Mouse (Mus musculus): ENCODE measurements around the gene Tbccd1. TPM values are rescaled to one million over a fixed set of nuclear protein-coding genes. Genes with fewer than 3 reads are reported as not detected.

The Tbccd1 gene
- polyA plus RNA-seq, 1 experiment from 2014 or later: 36.0 TPM

DNA sequence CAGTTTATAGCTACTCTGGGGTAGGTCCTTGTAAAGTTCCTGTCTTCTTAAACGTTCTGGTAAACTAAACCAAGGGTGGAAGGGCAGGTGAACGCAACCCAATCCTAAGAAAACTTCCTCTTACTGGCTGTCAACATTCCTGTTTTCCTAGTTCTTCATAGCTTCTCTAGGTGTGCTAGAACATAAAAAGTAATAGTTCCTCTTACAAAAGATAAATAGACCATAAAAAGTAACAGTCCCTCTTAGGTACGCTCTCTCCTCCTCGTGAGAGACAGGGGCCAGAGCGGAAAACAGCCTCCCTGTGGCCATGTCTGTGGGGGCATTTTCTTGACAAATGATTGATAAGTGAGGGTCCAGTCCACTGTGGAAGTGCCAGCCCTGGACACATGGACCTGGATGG lies 12.6 kb downstream of the Tbccd1 start:
- Histone ChIP-seq H3K27ac (ENCODE audit: low read depth, low read length) (no peak overlapping the region), H3K9ac (ENCODE audit: low read depth, low read length) (peak overlapping the region; percentile 79)
- no peak; the same call in 1 of the 2 replicates for ATAC-seq (ENCODE audit: low FRiP score, low TSS enrichment)

DNA sequence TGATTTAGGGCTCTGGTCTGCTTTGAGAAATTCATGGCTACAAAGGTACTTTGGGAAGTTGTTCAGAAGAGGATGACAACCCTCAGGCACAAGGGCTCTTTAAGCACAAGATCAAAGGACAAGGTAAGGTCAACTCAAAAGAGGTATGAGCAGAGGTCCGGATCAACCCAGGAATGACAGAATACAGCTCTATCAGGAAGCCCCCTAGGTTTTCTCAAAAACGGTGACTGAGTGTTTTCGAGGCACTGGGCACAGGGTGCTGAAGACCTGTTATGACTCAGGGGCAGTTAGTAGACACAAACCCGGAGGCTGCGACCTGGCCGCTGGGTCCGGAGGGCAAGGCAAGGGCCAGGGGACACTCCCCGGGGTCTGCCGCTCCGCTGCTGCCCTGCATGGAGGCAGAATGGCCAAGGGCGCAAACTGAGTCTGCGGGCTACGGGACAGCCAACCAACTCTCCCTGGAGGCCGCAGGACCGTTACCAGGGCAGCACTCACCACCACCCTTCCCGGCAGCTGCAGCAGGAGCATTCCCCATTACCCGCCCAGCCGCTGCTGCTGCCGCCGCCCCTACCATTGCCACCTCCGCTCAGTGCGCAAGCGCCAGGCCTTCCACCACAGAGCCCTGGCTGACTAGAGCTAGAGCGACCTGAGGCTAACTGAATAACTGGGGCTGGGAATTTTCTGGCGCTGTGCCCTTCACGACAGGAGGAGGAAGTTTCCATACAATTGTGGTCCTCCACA lies 13.2 kb downstream of the Tbccd1 start:
- H3K9ac ChIP-seq (ENCODE audit: low read depth, low read length): peak overlapping the region; percentile 79
- H3K27ac ChIP-seq (ENCODE audit: low read depth, low read length): no peak overlapping the region
- ATAC-seq (ENCODE audit: low FRiP score, low TSS enrichment): peak; percentile 95
- no peaks in the 10 kb centered on the region for H3K27me3 ChIP-seq (ENCODE audit: control insufficient read depth, insufficient read depth, low read length)
- H3K4me3 ChIP-seq (ENCODE audit: low read length): peak overlapping the region; percentile 59
- WGBS: 2% methylated on average over 26 of the region's 26 CpGs
- 0 out of 2 replicates have a peak, but pooled peaks cover 5% of the 10 kb centered on the region for H3K4me1 ChIP-seq (ENCODE audit: control insufficient read depth, insufficient read depth, low read length)
- H3K4me2 ChIP-seq (replicated peaks; ENCODE audit: low read depth, low read length): peak overlapping the region; percentile 94
- H3K9me3 ChIP-seq (ENCODE audit: control insufficient read depth, low read length): no peaks in the 10 kb centered on the region
- H3K36me3 ChIP-seq (ENCODE audit: control insufficient read depth, insufficient read depth, low read length): peaks cover 8% of the 10 kb centered on the region; the same call in 1 of the 2 replicates

More for the DNA sequence above, 12.6 kb downstream of the Tbccd1 start:
- Histone ChIP-seq H3K4me2 (replicated peaks; ENCODE audit: low read depth, low read length) (peak overlapping the region; percentile 94), H3K27me3 (ENCODE audit: control insufficient read depth, insufficient read depth, low read length) (no peaks in the 10 kb centered on the region), H3K4me1 (ENCODE audit: control insufficient read depth, insufficient read depth, low read length) (0 out of 2 replicates have a peak, but pooled peaks cover 5% of the 10 kb centered on the region), H3K4me3 (ENCODE audit: low read length) (peak overlapping the region; percentile 59), H3K9me3 (ENCODE audit: control insufficient read depth, low read length) (no peaks in the 10 kb centered on the region), H3K36me3 (ENCODE audit: control insufficient read depth, insufficient read depth, low read length) (peaks cover 8% of the 10 kb centered on the region; the same call in 1 of the 2 replicates)
- 30% methylated on average over 5 of the region's 5 CpGs for WGBS

DNA sequence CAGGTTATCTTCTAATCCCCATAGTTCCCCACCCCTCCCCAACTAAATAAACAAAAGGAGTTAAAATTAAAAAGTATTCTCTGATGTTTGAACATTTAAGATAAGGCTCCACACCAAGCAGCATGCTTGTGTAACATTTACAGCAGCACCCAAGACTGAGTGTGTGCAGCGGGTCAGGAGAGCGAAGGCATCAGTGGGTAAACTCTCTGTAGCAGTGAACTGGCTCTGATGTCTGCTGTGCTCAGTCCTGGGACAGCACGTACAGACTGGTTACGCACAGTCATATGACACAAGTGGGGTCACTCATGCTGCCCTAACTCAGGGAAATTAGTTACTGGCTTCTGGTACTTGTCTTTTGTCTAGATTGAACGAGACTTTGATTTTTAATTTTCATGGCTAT lies 14.6 kb downstream of the Tbccd1 start:
- H3K4me2 ChIP-seq (replicated peaks; ENCODE audit: low read depth, low read length): no peak overlapping the region
- WGBS: 96% methylated on average over 5 of the region's 5 CpGs

DNA sequence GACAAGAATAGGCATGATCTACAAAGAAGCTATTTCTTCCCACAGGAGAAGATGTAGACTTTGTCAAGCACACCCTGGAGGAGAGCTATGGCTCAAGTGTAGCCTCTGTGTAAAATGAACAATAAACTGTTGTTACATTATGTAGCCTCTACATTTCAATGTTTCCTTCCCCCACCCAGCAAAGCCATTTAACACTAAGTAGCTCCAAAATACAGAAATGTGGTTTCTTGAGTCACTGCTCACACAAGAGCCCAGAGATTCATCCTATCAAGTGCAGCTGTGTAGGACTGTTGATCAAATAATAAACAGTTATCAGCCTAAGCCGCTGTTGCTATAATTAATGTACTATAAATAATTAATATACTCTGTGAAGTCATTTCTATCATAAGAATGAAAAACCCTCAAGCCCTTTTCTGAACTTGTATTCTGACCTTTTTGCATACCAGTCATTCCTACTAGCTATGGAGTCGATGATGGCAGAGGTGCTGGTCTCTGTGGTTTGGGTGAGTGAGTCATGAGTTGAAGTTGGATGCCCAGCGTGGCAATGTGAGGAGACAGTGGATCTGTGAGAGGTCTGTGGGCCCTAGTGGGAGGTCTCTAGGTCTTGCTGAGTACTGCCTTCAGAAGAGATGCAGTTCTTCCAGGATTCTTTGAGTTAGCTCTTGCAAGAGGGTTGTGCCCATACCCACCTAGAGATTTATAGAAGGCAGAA lies 18.2 kb downstream of the Tbccd1 start:
- no peak overlapping the region for H3K9ac ChIP-seq (ENCODE audit: low read depth, low read length)
- H3K4me2 ChIP-seq (replicated peaks; ENCODE audit: low read depth, low read length): no peak overlapping the region
- H3K4me1 ChIP-seq (ENCODE audit: control insufficient read depth, insufficient read depth, low read length): no peaks in the 10 kb centered on the region
- peaks cover 23% of the 10 kb centered on the region; the same call in 1 of the 2 replicates for H3K36me3 ChIP-seq (ENCODE audit: control insufficient read depth, insufficient read depth, low read length)
- H3K9me3 ChIP-seq (ENCODE audit: control insufficient read depth, low read length): no peaks in the 10 kb centered on the region
- H3K27ac ChIP-seq (ENCODE audit: low read depth, low read length): no peak overlapping the region
- no peak overlapping the region for H3K4me3 ChIP-seq (ENCODE audit: low read length)
- H3K27me3 ChIP-seq (ENCODE audit: control insufficient read depth, insufficient read depth, low read length): no peaks in the 10 kb centered on the region
- WGBS: 87% methylated on average over 3 of the region's 3 CpGs
- ATAC-seq (ENCODE audit: low FRiP score, low TSS enrichment): no peak

More for the DNA sequence above, 14.6 kb downstream of the Tbccd1 start:
- no peaks in the 10 kb centered on the region for H3K27me3 ChIP-seq (ENCODE audit: control insufficient read depth, insufficient read depth, low read length)
- H3K4me3 ChIP-seq (ENCODE audit: low read length): no peak overlapping the region
- peaks cover 18% of the 10 kb centered on the region; the same call in 1 of the 2 replicates for H3K36me3 ChIP-seq (ENCODE audit: control insufficient read depth, insufficient read depth, low read length)
- no peak overlapping the region for H3K9ac ChIP-seq (ENCODE audit: low read depth, low read length)
- no peaks in the 10 kb centered on the region for H3K9me3 ChIP-seq (ENCODE audit: control insufficient read depth, low read length)
- ATAC-seq (ENCODE audit: low FRiP score, low TSS enrichment): no peak
- no peak overlapping the region for H3K27ac ChIP-seq (ENCODE audit: low read depth, low read length)
- 0 out of 2 replicates have a peak, but pooled peaks cover 5% of the 10 kb centered on the region for H3K4me1 ChIP-seq (ENCODE audit: control insufficient read depth, insufficient read depth, low read length)

DNA sequence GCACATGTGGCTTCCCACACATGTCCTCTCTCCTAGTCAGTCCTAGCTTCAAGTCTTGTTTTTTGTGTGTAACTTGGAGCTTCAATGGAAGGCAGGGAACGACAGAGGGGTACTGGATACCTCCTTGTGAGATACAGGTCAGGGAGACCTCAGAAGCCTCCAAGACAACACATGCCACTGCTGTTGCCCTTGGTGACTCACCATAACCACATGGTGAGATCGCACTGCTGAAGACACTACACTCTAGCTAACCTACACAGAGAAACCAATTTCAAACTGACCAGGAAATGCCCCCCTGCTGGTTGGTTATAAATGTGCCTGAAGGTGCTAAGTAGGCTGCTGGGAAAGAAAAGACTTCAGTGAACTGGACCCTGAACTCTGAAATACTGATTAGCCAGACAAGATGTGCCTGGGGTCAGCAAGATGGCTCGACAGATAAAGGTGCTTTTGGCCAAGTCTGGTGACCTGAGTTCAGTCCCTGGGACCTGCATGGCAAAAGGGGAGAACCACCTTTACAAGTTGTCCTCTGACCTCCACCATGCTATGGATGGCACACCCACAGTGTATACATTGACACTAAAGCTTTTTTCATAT lies 24.4 kb downstream of the Tbccd1 start:
- no peaks in the 10 kb centered on the region for H3K9me3 ChIP-seq (ENCODE audit: control insufficient read depth, low read length)

DNA sequence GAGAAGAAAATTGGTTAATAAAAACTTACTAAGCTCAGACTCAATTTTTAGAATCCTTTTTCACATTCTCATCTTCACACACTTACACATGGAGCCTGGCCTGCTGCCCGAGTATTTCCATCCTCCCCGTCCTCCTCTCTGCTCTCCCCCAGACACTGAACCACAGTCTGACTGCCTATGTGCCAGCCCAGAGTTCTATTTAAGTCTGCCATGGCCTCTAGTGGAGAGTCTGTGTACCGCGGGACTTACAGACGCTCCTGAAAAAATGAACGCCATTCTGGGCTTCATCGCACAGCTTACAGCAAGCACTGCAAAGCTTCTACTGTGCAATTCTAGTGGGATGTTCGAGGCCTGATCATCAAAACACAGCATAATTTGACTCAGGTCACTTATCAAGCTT lies 36.7 kb downstream of the Tbccd1 start:
- Histone ChIP-seq H3K27ac (ENCODE audit: low read depth, low read length) (no peak overlapping the region), H3K4me1 (ENCODE audit: control insufficient read depth, insufficient read depth, low read length) (no peaks in the 10 kb centered on the region), H3K4me2 (replicated peaks; ENCODE audit: low read depth, low read length) (no peak overlapping the region), H3K4me3 (ENCODE audit: low read length) (no peak overlapping the region), H3K9me3 (ENCODE audit: control insufficient read depth, low read length) (no peaks in the 10 kb centered on the region), H3K9ac (ENCODE audit: low read depth, low read length) (no peak overlapping the region), H3K36me3 (ENCODE audit: control insufficient read depth, insufficient read depth, low read length) (peaks cover 15% of the 10 kb centered on the region), H3K27me3 (ENCODE audit: control insufficient read depth, insufficient read depth, low read length) (no peaks in the 10 kb centered on the region)
- no peak for ATAC-seq (ENCODE audit: low FRiP score, low TSS enrichment)
- 59% methylated on average over 8 of the region's 8 CpGs for WGBS

More for the DNA sequence above, 24.4 kb downstream of the Tbccd1 start:
- Histone ChIP-seq H3K4me3 (ENCODE audit: low read length) (no peak overlapping the region), H3K4me2 (replicated peaks; ENCODE audit: low read depth, low read length) (no peak overlapping the region), H3K27ac (ENCODE audit: low read depth, low read length) (no peak overlapping the region), H3K9ac (ENCODE audit: low read depth, low read length) (no peak overlapping the region), H3K27me3 (ENCODE audit: control insufficient read depth, insufficient read depth, low read length) (no peaks in the 10 kb centered on the region), H3K36me3 (ENCODE audit: control insufficient read depth, insufficient read depth, low read length) (peaks cover 14% of the 10 kb centered on the region; the same call in 1 of the 2 replicates), H3K4me1 (ENCODE audit: control insufficient read depth, insufficient read depth, low read length) (no peaks in the 10 kb centered on the region)
- ATAC-seq (ENCODE audit: low FRiP score, low TSS enrichment): no peak
- WGBS: 87% methylated on average over 3 of the region's 3 CpGs

DNA sequence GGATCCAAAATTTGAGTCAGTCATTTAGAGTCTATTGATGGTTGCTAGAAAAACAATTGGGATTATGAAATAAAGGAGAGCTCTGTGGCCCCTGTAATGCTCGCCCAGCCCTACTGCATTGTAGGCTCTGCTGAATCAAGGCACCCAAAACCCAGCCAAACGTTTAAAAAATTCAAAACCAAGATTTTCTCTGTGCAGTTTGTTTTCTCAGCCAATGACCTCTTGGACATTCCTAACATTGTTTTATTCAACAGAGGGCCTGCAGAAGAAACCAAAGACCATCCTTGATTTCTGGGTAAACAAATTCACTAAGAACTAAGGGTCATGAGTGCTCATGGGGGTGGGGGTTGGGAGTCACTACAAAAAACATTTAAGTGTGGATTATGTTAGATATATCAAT lies 46.0 kb downstream of the Tbccd1 start, which contains the start of gene Crygs:
TSS of gene Crygs (minus strand) at position 101 of the 400 bp plus-strand sequence.
- H3K36me3 ChIP-seq (ENCODE audit: control insufficient read depth, insufficient read depth, low read length): peaks cover 4% of the 10 kb centered on the region; the same call in 1 of the 2 replicates
- no peak within 1 kb of the TSS for H3K4me2 ChIP-seq (replicated peaks; ENCODE audit: low read depth, low read length)
- WGBS: 60% methylated on average over 2 of the region's 2 CpGs
- no peak for ATAC-seq (ENCODE audit: low FRiP score, low TSS enrichment)
- H3K4me1 ChIP-seq (ENCODE audit: control insufficient read depth, insufficient read depth, low read length): no peaks in the 10 kb centered on the region
- no peaks in the 10 kb centered on the region for H3K27me3 ChIP-seq (ENCODE audit: control insufficient read depth, insufficient read depth, low read length)
- H3K27ac ChIP-seq (ENCODE audit: low read depth, low read length): no peak within 1 kb of the TSS; the same call in 1 of the 2 replicates
- H3K9me3 ChIP-seq (ENCODE audit: control insufficient read depth, low read length): no peaks in the 10 kb centered on the region
- H3K4me3 ChIP-seq (ENCODE audit: low read length): no peak within 1 kb of the TSS
- H3K9ac ChIP-seq (ENCODE audit: low read depth, low read length): no peak within 1 kb of the TSS

DNA sequence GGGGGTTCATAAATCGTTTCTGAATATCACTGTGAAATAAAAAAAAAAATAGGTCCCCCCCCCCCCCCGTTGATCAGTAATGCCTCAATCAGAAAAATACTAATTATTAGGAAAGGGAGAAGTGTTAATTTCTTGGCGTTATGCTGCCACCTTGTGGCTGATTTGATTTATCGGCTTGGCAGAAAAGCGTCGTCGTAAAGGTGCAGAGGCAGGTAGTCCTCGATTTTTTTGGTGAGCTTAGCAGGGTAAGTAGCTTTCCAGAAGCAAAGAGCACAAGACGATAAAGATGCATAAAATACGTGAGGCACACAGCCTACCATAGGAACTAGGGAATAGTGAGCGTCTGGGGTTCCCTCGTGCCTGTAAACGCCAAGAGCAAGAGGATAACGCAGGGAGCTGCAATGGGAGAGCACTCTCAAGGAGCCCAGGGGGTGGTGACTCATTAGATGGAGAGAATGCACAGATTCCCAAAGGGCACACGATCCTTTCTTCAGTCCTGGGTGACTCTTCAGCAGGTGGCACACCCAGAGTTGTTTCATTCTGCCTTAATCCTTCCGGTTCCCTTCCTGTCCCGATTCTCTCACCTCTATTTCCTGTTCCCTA lies 49.9 kb downstream of the Tbccd1 start:
- Histone ChIP-seq H3K9me3 (ENCODE audit: control insufficient read depth, low read length) (no peaks in the 10 kb centered on the region), H3K27ac (ENCODE audit: low read depth, low read length) (no peak overlapping the region), H3K36me3 (ENCODE audit: control insufficient read depth, insufficient read depth, low read length) (no peaks in the 10 kb centered on the region), H3K4me2 (replicated peaks; ENCODE audit: low read depth, low read length) (no peak overlapping the region; the same call in 1 of the 2 replicates), H3K27me3 (ENCODE audit: control insufficient read depth, insufficient read depth, low read length) (no peaks in the 10 kb centered on the region), H3K9ac (ENCODE audit: low read depth, low read length) (no peak overlapping the region), H3K4me3 (ENCODE audit: low read length) (no peak overlapping the region), H3K4me1 (ENCODE audit: control insufficient read depth, insufficient read depth, low read length) (no peaks in the 10 kb centered on the region)
- ATAC-seq (ENCODE audit: low FRiP score, low TSS enrichment): no peak
- WGBS: 17% methylated on average over 17 of the region's 17 CpGs
